Mouse (Mus musculus) layer of hippocampus, postnatal 36 days (tissue): ENCODE data around the gene Cpsf3. TPM values are rescaled to one million over a fixed set of nuclear protein-coding genes. Genes with fewer than 3 reads are reported as not detected.

Experiments used
- DNase-seq, 2 experiments: peaks; one replicate each; pipeline ENCODE4 v3.0.0; 2022
- total RNA-seq, 2 experiments: library from RNA; stranded (reverse); gene quantifications; 2 replicates each; pipeline ENCODE4 v1.2.3; 2021

The Cpsf3 gene
- total RNA-seq, 2 experiments from 2014 or later = 50.8 to 57.0 TPM

GRCm38 (mm10) chr12:21289651-21290050, 4.5 kb downstream of the Cpsf3 start:
- DNase-seq = no peak

DNA sequence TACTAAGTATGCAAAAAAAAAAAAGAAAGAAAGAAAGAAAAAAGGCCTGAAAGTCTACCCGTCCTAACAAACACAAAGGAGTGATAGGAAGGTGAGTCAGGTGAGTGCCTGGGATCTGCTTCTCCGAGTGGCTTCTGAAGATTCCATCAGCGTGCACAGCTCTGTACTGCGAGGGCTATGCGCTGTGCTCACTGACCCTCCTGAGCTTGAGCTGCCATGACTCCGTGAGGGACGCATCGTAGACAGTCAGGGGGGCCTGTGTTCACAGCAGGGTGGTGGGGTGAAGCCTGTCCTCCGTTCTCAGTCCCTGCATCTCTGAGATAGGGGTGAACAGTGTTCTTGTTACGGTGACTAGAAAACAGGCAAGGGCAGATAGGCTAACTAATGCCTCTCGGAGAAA, 13.7 kb downstream of the Cpsf3 start:
- DNase-seq = no peak

DNA sequence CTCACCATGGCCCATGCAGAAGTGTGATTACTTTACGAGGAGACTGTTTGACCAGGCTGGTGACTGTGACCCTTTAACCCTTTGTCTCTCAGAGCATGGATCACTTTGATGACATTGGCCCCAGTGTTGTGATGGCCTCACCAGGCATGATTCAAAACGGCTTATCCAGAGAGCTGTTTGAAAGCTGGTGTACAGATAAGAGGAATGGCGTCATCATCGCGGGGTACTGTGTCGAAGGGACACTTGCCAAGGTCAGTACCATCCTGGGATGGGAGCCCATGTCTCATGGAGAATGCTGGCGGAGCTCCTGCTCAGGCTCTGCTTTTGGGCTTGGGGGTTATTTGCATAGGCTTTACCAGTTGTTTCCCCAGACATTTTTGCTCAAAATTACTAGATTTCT, 16.1 kb downstream of the Cpsf3 start:
- DNase-seq = no peak

- DNase-seq = no peak
These were observed 16.7 kb downstream of the Cpsf3 start for GRCm38 (mm10) chr12:21301932-21302331.

DNA sequence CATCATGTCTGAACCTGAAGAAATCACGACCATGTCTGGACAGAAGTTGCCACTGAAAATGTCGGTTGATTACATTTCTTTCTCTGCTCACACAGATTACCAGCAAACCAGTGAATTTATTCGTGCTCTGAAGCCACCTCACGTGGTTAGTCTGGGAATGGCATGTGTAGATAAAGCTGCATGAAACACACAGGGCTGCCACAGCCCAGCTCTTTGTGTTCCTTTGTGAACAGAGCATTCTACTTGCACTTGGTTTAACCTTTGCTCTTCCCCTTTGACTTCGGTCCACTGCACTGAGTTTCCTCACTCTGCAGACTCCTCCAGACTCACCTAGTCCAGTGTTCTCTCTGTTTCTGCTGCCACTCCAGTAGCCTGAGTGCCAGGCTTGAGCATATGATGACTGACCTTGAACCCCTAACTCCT, 17.2 kb downstream of the Cpsf3 start:
- DNase-seq = no peak

DNA sequence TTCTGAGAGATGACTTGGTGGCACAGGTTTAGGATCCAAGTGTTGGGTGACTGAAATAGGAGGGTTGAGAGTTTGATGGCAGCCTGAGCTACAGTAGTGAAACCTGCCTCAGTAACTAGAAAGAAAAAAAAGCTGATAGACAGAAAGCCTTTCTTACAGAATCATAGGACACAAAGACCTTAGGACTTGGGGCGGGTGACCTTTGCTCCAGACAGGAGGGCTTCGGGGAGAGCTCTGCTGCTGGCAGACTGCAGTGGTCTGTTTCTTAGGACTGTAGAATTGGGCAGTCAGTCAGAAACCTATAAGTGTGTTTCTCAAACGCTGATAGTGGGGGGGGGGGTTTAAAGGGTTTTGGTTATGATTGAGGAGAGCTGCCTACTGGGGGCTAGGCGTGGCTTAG, 20.6 kb downstream of the Cpsf3 start:
- no peak for DNase-seq

DNA sequence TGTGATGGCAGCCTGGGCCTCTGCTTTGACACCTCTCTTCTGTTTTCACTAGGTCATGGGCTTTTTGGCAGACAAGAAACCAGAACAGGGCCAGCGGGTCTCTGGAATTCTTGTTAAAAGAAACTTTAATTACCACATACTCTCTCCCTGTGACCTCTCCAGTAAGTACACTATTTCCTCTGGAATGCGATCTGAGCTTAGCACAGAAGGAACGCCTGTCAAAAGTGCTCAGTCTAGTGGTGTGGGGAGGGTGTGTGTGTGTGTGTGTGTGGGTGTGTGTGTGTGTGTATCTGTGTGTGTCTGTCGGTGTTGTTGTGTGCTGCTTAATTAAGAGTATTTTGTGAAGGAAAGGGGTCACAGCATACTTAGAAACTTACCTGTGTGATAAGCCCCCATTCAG, 21.5 kb downstream of the Cpsf3 start:
- no peak for DNase-seq

DNA sequence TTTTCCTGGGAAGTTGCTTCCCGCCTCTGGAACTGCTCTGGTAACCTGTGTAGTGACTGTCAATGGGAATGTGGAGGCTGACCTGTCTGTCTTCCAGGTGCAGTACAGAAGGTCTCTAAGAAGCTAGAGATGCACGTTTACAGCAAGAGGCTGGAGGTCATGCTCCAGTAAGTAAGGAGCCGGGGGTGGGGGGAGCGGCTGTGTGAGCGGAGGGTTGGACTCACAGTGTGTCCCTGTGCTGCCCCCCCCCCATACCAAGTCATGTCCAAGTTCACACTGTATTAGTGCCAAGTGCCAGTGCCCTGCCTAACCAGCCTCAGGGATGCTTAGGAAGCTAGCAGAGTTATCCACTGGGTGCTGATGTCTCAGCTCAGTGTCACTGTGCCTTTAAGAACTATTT, 27.0 kb downstream of the Cpsf3 start:
- no peak for DNase-seq

GRCm38 (mm10) chr12:21315923-21316868, 31.0 kb downstream of the Cpsf3 start, which contains the start of gene Iah1:
Gene Iah1 (plus strand): TSS chr12:21316389.
- DNase-seq = peak; percentile 78 to 80

DNA sequence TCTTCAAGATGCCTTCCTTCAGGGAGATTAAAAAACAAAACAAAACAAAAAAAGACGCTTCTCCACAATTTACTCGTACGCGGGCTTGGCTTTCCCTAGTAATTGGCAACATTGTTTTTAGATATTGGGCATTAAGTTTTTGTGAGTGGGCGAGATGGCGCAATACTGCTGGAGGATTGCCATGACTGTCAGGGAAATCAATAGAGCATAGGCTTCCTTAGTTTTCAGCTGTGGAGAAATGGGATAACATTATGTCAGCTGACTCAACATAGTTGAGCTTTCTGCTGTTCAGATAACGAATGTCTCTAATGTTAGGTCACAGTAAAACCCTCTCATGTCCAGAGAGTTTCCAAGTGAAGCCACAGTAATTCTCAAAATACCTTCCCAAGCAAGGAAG, 31.7 kb downstream of the Cpsf3 start:
- DNase-seq = peak; percentile 30 to 55

DNA sequence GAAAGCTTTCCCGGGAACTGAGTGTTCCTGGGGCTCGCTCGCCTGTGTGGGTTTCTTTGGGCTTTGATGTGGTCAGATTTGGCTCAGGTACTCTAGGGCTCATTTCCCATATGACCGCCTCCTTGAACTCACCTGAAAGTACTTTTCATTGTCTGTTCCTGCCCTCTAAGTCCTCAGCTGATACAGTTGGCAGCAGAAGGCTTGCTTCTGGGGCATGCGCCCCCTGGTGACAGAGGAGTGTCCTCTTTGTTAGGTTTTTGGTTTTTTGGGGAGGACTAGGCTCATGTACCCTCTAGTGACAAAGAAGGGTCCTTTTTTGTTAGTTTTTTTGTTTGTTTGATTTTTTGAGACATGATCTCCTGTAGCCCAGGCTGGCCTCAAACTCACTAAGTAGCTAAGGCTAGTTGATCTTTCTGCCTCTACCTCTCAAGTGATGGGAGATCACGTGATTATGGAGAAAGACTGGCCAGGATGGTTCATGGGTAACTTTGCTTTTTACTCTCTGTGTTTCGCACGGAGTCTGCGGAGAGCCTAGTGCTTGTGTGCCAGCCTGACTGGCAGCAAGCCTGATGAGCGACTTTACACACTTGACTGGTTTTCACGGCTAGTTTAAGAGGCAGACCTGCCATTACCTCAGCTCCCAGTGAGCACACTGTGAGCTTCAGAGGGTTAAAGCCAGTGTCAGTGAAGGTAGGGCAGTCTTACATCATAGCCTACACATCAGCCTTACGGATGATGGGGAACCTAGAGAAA, 33.1 kb downstream of the Cpsf3 start:
- DNase-seq = peak; percentile 34 to 55

- no peak for DNase-seq
These were observed 35.1 kb downstream of the Cpsf3 start for GRCm38 (mm10) chr12:21320317-21320716.

DNA sequence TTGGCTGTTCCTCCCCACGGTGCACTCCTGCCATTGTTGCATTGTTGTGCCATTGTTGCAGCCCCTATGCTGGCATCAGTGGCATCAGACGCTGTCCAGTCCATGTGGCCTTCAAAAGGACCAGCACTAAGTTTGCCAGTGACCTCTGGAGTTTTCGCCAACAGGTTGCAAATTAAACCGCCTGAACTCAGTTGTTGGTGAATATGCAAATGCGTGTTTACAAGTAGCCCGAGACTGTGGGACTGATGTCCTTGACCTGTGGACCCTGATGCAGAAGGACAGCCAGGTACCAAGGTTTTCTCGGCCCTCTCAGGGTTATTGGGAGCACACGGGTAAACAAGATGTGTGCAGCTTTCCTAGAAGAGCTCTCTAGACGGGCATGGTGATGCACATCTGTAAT, 36.0 kb downstream of the Cpsf3 start:
- DNase-seq = no peak

GRCm38 (mm10) chr12:21322296-21322695, 37.1 kb downstream of the Cpsf3 start:
- DNase-seq = no peak

DNA sequence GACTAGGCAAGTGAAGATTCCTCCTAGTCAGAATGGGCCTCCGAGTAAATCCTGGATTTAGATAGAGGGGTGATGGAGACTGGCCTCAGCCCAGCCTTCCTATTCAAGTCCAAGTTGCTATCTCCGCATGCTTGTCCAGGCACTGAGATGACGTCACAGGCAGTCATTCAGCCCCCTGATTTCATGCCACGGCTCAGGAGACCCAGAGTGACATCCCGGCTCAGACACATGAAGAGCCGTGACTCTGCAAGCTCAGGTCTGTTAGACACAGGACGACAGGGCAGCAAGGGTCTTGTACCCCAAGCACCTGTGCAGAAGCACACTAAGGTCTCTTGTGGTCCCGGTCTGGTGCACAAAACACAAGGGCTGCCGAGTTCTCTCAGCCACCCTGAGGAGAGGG, 37.7 kb downstream of the Cpsf3 start:
- DNase-seq = no peak

GRCm38 (mm10) chr12:21324101-21324500, 38.9 kb downstream of the Cpsf3 start:
- no peak for DNase-seq

DNA sequence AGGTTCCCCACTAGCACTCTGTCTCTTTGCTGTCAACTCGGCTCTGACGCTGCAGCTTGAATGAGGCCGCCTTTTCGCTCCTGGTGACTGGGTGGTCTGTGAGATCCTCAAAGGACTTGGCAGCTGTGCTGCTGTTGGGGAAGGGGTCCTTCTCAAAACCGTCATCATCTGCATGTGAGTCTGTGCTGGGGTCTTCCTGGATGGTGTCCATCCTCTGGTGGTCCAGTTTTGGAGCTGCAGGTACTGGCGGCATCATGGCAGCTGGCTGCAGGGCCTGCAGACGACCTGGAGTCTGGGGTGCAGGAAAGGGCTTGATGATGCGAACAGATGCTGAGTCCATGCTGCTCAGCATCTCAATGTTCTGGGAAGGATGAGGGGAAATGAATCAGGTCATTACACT, 40.1 kb downstream of the Cpsf3 start:
- DNase-seq = no peak

GRCm38 (mm10) chr12:21326325-21326724, 41.1 kb downstream of the Cpsf3 start:
- no peak for DNase-seq

GRCm38 (mm10) chr12:21329661-21330400, 44.6 kb downstream of the Cpsf3 start:
- DNase-seq = no peak

DNA sequence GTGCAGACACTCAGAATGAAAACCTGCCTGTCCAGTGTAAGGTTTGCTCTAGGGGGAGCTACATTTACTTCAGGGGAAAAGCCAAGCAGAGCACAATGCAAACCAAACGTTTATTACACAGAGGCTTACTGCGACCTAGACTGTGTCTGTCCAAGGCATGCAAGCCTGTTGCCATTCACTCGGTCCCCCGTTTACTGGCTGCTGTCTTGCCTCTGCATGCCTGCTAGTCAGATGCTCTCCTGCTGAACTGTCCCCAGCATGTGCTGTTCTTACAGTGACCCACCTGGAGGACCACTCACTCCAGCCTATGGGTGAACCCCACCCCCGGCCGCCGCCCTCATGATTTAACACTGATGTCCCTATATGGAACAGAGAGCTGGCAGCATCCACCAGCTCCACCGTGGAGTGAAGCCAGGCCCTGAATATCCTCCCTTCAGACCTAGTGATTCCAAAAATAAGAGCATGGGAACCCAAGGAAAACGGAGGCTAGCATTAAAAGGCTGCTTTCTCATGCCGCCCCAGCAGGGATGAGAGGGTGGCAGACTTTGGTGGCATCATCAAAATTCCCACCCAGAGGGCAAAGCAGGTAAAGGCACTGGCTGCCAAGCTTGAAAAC, 45.9 kb downstream of the Cpsf3 start:
- no peak for DNase-seq

- DNase-seq = no peak
These were observed 46.5 kb downstream of the Cpsf3 start for GRCm38 (mm10) chr12:21331711-21332110.

DNA sequence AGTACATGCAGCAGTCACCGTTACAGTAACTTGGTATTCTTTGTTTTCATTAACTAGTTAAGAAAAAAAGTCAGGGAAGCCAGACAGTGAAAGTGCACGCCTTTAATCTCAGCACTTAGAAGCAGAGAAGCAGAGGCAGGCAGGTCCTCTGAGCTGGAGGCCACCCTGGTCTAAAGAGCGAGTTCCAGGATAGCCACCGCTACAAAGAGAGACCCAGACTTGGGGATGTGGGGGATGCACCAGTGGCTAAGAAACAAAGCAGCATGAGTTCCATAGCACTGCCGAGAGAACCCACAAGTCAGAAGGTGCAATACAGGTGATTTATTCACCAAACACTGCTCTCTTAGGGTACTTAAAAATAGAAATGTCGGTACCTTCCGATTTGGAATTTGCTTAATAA, 47.8 kb downstream of the Cpsf3 start:
- no peak for DNase-seq
